Mouse (Mus musculus) spleen, adult 2 months (tissue): ENCODE data around the gene 4931428L18Rik.

Experiments
- CTCF ChIP-seq: fragments of 200-500 bp; IDR thresholded peaks from 2 replicates; pipeline ENCODE4 v1.5.1; 2011; ENCODE audit warnings: mild to moderate bottlenecking, inconsistent platforms; ENCODE audit not compliant: insufficient read depth, insufficient read length, insufficient replicate concordance; ENCODE audit errors: extremely low read depth
- POLR2A ChIP-seq: fragments of 200-500 bp; IDR thresholded peaks from 2 replicates; pipeline ENCODE4 v1.6.1; 2011; ENCODE audit warnings: low read depth, low read length, inconsistent platforms

GRCm38 (mm10) chr1:31058196-31058595, 164.3 kb downstream of the 4931428L18Rik start:
- no peak for TF ChIP-seq CTCF
- TF ChIP-seq POLR2A, result no peak
